Mouse (Mus musculus) T-helper 17 cell (primary cell): Measurements from ENCODE around the gene Iffo2.

Source experiments
- in situ Hi-C, 2 experiments: fragments of 300-600 bp; cut with MboI, MseI; formaldehyde crosslinking; loops; 1 replicate in 1 of 2; 2 replicates in 1 of 2; pipeline ENCODE4 v1.15.1; 2025; ENCODE audit warnings: high pct_unique_total_duplicates in 2 of 2

The Iffo2 gene

DNA sequence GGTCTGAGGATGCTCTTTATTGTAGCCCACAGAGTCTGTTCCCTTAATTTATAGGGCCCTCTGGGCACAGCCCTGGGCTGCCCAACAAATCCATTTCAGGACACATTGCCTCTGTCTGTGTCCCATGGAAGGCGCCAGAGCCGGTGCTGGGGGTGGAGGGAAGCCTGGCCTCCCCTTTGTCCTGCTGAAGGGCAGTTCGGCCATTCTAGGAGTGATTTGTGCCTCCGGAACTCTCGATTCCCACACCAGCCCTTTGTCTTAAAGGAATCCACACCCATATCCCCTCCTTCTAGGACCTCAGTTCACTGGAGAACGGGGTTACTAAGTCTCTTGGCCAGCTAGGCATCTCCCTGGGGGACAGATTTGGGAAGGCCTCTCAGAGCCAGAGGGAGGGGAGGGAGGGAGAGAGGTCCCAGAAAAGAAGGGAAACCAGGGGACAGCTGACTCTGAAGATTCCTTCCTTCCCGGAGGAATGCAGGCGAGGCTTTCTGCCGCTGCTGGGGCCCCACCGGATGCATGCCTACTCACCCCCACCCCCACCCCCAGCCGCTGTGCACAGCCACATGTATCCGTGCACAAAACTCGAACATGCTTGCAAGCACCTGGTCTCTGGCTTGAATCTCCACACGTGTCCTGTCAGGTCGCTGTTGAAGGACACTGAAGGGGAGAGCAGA is 50.5 kb downstream of the Iffo2 start:
- in situ Hi-C loops, result no loop called here

DNA sequence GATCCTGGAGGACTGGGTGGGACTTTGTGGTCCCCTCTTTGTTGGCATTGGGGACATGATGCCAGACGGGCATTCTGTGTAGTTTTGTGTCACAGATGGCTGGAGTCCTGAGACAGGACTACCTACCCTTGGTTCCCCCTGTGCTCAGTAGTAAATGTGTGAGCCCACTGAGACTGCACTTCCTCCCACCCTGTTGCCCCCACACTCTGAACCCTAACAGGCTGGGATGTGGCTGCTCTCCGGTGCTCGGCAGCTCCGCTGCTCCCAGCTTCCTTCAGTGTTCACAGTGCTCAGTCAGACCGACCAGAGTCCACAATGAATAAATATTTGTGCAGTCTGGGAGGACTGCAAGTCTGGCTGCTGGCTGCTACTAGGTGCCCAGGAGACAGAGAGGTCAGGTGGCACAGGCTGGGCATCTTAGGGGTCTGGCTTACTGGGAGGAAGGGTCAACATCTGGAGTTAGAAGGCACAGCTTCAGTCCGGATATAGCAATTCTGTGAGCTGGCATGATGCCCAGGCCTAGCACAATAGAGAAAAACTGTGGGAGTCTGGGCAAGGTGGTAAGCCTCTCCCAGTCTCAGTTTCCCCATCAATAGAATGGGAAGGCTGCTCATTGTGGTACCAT is 51.2 kb downstream of the Iffo2 start:
- in situ Hi-C loops, result no loop called here

DNA sequence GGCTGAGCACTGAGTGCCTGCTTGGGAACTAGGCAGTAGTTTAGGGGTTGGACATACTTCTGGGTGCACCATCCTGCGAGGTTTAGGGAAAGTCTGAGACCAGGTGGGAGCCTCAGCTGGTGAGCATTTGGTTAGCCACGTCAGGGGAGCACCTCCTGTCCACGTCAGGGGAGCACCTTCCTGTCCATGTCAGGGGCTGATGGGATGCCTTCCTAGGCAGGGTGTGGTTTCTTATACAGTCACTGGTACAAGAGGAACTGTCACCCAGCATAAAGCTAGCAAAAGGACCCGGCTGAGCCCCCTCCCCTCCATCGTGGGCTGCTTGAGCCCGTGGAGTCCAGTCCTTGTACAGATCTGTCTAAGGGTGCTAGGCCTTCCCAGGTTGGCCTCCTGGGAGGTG is 52.0 kb downstream of the Iffo2 start:
- in situ Hi-C loops, result no loop called here

DNA sequence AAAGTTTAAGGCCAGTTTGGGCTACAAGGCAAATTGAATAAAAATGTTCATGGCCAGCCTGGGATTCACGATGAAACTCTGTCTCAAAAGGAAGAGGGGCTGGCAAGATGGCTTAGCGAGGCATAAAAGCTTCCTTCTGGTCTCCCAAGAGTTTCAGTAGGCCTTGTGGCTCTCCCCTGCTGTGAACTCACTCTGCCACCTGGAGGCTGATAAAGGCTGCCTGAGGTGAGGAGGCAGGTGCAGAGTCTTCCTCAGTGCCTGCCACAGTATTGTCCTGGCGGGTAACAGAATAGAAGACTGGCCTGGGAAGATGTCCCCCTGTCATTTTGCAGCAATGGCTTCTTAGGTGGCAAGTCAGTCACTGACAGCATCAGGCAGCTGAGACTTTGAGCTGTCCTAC is 52.6 kb downstream of the Iffo2 start:
- in situ Hi-C loops, result no loop called here

DNA sequence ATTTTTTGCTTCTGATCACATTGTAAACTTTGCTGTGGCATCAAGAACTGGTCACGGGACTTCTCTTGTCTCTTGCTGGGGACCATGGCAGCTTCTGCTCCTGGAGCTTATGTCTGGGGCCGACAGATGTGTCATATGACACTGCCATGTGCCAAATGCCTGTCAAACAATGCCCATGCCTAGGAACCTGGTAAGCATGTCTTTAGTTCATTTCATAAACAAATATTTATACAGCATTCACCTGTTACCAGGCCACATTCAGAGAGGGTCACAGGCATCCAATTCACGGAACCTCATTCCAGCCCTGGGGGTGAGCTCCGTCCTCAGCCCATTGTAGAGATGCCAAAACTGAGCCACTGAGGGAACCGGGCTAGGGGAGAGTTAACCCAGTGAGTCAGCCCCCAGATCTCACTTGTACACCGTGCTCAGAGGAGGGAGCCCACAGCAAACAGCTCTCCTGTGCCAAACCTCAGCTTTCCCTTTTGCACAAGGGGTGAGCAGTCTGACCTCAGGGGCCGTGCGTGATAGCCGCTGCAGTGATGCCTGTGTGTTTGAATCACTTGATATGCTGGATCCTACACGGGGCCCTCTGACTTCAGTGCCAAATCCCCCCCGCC is 53.4 kb downstream of the Iffo2 start:
- in situ Hi-C loops, result no loop called here

DNA sequence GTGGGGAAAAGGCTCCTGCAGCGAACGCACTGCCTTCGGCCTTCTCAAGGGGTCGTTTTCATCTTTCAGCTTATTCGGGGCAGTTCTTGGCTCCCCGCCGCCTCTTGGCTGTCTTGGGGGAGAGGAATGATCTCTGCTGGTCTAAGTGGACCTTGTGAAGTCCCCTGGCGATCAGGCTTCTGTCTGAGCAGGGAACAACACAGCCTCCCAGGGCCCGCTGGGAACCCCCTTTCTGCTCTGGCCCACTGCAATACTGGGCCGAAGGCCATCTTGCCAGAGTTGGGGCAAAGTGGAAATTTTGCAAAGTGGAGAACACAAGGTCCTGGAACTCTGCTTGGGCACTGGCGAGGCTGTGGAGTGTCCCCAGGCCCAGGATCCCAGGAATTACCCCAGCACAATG is 54.4 kb downstream of the Iffo2 start:
- in situ Hi-C loops, result no loop called here

DNA sequence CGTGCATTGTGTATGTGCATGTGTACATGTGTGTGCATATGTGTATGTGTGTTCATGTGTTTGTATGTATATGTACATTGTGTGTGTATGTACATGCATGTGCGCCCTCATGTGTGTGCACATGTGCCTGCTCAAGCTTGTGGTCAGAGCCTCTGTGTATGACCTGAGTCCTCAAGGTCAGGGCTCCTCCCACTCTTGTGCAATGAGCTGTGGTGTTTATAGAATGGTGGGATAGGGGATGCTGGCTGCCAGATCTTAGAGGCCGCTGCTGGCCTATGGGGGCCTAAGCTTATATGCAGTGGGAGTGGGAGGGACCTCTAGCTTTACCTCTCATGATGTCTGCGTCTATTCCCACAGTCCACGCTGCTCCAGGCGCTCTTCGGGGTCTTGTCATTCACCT is 55.4 kb downstream of the Iffo2 start:
- in situ Hi-C loops, result no loop called here

DNA sequence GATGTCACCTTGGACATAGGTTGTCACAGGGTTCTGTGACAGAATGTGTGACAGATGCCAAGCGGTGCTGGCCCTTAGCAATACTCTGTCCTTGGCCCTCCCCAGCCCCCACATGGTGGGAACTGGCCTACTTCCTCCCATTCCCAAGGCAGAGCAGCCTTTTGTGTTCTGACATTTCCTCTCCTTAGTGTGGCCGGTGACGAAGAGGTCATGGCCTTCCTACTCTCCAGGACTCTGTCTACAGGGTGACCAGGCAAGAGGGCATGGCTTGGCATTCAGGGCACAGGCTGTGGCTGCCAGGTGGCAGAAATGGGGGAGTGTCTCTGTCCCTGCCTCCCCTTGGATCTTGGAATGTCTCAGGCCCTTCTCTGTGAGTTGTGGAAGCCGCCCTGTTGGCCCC is 57.0 kb downstream of the Iffo2 start:
- in situ Hi-C loops, result no loop called here

DNA sequence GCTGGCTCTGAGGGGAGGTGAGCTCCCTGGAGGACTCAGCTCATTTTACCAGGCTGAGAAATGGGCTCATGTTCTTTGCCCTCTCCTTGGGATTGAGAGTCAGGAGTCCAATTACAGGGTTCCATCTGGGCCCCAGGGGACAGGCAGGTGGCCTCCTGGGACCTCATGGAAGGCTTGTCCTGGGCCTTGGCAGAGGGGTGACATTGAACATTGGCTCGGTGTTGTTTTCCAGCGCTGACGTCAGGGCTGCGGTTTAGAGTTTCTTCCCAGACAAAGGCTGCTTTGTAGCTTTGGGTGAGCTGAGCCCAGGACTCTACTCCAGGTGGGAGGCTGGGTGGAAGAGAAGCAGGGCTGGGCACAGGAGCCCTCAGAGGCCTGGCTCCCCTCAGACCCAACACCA is 57.4 kb downstream of the Iffo2 start:
- in situ Hi-C loops, result no loop called here

DNA sequence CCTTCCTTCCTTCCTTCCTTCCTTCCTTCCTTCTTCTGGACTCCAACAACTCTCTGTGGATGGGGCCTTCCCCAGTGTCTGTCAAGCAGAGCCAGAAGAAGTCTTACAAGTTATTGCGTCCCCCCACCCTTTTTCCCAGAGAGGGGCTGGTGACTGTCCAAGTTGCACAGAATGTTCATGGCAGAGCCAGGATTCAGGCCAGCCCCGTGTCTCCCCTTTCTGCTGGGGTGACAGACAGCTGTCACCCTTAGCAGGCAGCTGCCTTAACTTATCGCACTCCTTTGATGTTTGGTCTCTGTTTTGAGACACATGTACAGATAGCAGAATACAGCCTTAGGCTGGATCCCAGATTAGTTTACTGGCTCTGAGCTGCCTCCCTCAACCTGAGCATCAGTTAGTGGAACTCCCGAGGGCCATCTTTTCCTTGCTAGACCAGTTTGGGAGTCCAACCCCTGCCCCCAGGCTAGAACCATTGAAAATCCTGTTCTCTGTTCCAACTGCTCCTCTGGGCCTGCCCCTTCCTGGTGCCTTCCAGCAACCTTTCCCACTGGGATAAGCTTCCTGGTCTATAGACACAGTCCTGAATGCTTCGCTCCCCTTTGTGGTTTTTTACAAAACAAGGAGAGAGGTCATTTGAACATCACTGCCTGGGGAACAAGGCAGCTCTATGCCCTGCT is 59.1 kb downstream of the Iffo2 start:
- in situ Hi-C loops, result no loop called here

DNA sequence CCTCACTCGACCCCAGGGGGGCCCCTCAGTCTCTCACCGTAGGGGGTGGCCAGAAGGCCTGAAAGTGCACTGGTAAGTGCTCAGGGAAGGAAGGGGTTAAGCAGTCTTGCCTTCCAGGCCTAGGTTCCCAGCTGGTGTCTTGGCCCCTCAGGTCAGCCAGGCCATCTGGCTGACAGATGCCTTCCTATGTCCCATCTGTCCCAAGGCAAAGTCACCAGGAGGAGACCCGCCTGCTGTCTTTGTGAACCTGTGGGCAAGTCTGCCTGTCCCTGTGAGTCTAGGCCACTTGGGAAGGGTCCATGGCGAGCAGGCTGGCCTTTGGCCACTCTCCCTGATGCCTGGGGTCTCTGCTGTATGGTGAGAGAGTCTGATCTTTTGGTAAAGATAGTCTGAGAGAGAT is 60.1 kb downstream of the Iffo2 start:
- in situ Hi-C loops, result no loop called here

DNA sequence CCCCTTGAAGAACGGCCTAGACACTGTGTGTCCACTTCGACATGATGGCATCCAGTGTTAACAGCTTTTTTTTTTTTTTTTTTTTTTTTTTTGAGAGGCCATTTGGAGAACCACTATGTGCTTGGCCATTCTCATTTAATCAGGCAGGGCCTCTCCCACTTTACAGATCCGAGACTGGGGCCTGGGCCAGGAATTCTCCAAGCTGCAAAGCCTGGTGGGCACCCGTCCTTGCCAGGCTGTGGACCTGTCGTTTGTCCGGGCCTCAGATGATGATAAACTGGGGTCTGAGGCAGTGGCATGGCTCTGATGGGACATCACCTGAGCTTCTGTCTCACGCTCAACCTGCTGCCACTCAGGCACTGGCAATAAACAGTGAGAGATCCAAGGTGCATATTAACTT is 62.5 kb downstream of the Iffo2 start:
- in situ Hi-C loops, result no loop called here

DNA sequence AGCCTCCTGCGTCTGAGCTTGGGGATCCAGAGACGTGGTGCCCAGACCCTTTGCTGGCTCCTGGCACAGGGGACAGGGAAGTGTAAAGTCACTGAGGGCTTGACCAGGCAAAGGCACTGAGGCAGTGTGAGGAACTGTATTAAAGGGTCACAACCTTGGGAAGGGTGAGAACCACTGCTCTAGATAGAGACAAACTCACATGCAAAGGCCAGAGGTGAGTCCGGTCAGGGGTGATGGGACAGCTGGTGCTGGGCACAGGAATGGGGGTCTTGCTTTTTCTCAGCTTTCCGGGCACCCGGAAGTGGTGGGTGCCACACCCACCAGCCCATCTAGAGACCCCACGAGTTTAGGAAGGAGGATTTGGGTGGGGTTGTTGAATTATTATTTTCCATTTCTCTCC is 63.0 kb downstream of the Iffo2 start:
- in situ Hi-C loops, result no loop called here

DNA sequence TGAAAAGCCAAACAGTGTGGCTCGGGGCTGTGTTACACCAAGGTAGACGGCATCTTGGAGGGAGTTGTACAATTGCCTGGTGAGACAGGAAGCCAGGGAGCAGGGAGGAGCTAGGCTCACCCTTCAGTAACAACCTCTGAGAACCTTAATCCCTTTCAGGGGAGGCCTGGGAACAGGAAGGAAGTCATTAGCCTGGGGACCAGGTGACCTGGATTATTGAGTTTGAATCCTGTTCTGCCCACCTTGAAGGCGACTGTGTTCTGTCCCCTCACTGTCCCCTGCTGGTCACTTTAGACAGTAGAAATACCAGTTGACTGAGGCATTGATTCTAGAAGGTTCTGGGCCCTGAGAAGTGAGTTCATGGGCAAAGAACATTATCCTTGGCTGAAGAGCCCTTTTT is 63.7 kb downstream of the Iffo2 start:
- in situ Hi-C loops, result no loop called here

DNA sequence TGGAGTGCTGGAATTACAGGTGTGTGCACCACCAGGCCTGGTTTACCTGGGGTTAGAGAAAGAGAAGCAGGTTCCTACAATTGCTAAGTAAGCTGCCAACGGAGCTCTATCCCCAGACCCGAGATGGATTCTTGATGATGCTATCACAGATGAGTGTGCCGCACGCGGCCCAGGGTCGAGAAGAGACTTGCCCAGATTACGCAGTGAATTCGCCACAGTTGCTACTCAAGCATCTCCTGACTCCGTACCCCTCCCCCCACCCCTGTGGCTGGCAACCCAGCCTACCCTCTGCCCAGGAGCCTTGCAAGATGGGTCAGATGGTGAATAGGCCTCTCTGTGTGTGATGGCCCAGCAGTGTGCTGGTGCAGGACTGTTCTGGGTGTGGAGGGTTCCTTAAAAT is 66.4 kb downstream of the Iffo2 start:
- in situ Hi-C loops, result no loop called here

DNA sequence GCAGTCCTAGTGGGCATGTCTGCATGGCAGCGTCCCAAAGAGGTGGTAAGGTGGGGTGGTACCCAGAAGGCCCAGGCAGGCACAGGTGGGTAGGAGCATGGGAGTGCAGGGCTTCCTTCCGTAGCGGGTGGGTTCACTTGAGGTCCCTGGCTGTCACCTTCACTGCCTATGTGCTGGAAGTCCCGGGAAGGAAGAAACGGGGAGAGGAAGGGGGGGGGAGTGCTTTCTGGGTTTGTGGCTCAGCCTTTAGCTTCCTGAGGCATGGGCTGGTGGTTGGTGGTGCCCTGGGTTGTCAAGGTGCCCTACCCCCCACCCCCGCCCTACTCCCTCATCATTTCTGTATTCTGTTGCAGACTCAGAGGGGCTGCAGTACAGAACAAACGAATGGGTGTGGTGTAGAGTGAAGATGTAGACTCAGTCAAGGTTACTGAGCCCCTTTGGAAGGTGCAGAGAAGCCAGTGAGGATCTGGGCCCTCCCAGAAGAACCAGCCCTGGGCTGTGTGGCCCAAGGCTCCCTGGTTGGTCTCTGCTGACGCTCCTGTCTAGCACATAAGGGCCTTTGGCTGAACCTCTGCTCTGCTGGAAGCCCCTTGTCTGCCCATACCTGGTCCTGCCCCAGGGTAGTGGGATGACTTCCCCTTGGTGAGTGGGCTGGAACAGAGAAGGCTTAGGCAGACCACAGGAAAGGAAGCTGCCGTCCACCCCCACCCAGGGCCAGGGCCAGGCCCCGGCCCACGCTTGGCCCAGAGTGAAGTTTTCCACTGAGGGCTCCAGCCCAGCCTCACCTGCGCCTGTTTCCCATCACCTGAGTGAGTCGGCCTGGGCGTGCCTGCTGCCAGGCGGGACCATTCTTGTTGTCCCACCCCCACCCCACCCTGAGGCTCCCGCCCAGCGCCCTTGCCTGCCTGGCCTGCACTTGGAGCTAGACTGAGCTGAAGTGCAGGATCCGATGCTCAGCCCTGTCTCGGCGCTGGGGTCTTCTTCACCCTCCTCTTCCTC is 67.2 kb downstream of the Iffo2 start:
- in situ Hi-C loops, result no loop called here

DNA sequence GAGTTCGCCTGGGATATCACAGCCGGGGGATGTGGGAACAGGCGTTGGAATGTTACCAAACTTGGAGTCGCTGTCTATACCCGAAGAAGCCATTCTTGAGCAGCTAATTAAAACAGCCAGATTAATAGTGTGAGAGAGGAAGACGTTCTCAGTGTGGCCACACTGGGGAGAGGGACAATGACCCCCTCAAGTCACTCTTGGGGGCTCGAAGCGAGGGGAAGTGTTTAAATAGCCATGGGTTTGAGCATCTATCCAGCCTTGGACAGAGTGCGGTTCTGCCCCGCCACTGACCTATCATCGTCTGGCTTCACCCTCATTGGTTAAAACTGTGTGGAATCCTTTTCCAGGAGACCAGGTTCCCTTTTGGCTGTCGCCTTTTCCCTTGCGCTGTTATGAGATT is 68.0 kb downstream of the Iffo2 start:
- in situ Hi-C loops, result no loop called here

DNA sequence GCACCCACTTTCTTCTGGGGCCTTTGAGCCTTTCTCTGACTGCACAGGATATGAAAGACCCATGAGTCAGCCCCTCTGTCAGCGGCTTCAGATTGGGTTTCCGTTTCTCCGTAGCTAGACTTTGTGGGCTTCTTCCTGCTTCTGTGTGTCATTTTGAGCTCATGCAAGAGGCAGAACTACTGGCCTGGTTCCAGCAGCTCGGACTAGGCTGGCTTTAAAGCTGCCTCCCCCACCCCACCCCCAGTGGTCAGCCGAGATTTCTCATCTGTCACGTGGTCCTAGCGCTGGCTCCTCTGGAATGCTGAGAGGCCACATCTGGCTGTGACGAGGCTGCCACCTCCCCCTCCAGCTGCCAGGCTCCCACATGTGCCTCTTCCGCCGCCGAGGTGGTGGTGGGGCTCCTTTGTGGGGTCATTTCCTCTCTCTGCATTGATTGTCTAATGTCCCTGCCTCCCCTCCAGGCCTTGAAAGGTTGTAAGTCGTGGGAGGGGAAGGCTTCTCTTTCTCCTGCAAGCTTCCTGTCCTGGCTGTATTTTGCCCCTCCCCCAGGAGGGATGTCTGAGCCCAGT is 68.7 kb downstream of the Iffo2 start:
- in situ Hi-C loops, result no loop called here

DNA sequence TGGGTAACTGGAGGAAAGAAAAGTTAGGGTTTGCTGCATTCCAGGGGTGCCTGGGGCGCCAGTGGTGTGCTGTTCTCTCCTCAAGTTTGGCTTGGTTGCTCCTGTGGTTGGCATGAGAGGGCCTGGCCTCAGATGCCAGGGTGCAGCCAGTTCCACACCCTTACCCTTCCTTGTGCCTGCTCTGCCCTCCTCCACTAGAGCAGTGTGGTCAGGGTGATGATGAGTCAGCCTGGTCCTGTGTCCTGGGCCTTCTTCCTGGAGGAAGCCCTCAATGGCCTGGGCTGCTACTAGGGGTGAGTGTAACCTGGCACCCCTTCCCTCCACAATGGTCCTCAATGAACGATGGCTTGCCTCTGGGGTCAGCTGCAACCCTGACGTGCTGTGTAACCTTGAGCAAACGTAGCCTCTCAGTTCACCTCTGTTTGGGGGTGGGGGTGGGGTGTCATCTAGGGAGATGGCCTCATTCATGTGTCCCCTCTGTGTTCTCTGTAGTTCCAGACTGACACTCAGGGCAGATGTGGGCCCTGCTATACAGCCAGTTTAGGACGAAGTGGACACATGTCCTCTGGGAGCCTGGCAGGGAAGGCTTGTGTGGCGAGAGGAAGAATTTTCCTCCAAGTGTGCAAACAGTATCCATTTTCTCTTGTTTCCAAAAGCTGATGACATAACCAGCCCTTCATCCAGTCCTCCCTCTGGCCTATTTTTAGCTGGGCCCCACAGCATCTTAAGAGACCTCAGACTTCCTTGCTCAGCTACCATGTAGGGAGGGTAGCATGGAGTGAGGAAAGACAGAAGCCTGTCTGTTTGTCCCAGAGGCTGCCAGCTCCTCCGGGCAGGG is 71.4 kb downstream of the Iffo2 start:
- in situ Hi-C loops, result loop anchor here in 1 of 2 experiments (25.0 kb wide), 1 partner anchor 1936 kb away; the partner anchor contains the start of gene Spen
